Mouse (Mus musculus): ENCODE measurements around the gene Bmp2k.

Bmp2k gene

GRCm38 (mm10) chr5:97110697-97111096 lies 113.2 kb downstream of the Bmp2k start:
- DNase-seq = peak; percentile 31

DNA sequence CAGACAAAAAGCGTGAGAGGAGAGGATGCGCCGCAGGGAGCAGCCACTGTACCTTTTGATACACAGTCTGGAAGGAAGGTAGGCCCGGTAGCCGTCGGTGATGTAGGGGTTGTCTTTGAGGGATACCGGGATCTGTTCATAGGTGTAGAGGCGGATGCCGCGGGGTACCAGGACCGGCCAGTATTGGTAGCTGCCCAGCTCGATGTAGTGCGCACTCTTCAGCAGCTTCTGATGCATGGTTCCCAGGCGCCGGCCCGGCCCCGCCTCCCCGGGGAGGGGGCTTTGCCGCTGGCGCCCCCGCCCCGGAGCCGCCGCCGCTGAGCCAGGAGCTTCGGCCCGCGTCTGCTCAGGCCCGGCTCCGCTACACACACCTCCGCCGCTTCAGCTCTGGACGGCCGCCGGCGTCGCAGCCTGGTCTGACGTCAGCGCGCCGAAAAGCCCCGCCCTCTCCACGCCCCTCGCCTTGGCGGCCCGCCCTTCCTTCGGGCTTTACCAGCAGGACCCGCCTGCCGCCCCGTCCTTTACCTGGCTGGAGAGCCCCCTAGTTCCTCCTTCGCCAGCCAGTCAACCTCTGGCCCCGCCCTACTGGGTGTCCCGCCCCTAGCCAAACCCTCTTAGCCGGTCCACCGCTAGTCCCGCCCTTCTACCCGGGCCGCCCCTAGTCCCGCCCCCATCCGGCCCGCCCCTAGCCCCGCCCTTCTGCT lies 113.9 kb downstream of the Bmp2k start, which contains the start of gene Paqr3:
Gene Paqr3 (minus strand): TSS at position 390 of the 704 bp plus-strand sequence.
- DNase-seq = peak; percentile 98

GRCm38 (mm10) chr5:97124977-97125376 lies 127.5 kb downstream of the Bmp2k start:
- DNase-seq = no peak

DNA sequence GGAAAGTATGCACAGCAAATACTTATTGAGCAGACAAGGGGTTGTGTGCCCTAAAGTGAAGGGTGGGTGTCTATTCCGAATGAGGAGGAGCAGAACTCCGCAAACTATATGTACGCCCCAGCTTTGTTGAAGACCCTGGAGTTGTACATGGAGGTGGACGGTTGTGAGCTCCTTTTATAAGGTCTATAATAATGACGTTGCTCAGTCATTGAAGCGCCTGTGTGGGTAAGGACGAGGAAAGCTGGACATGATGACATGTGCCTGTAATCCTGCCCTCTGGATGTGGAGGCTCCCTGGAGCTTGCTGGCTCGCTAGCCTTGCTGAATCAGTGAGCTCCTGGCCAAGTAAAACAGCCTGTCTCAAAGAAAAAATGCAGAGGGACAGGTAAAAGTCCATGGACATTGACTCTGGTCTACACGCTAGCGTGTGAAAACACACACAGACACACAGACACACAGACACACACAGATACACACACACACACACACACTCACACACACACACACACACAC lies 128.0 kb downstream of the Bmp2k start:
- no peak for DNase-seq

- peak; percentile 50 for DNase-seq
Observed at GRCm38 (mm10) chr5:97126005-97126404, 128.5 kb downstream of the Bmp2k start.

GRCm38 (mm10) chr5:97127284-97127683 lies 129.8 kb downstream of the Bmp2k start:
- DNase-seq = no peak

DNA sequence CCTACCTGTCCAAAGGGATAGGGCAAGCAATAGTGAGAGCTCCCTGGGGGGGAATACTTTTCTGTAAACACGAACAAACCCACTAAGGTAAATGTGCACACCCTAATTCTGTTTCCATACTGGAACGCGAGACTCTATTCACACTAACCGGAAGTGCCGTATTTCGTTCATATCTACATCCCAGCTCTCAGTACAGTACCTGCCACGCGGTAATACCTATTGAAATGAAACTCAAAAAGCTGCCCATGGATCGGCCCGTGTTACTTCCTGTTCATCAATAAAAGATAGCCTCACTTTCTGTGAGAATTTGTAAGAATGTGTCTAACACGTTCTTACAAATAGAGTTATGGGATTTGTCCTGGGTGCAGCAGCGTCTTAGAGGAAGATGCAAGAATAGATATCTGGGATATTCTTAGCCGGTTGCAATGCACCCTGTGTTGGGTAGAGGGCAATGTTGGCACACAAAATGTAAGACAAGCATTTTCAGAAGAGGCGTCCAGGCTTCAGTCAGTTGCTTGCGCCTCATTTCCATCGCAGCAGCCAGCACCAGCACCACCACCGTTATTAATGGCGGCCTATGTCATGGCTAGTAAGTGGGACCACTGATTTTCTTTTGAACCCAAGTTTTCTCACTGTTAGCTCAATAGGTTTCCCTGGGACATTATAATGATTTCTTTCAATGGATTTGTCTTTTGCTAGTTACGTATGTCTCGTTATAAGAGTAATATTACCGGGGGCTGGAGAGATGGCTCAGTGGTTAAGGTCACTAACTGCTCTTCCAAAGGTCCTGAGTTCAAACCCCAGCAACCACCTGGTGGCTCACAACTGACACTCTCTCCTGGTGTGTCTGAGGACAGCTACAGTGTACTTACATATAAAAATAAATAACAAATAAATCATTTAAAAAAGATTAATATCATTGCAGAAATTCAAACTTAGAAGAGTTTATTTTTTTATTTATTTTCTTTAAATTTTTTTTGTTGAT lies 131.0 kb downstream of the Bmp2k start:
- peak; percentile 72 for DNase-seq

DNA sequence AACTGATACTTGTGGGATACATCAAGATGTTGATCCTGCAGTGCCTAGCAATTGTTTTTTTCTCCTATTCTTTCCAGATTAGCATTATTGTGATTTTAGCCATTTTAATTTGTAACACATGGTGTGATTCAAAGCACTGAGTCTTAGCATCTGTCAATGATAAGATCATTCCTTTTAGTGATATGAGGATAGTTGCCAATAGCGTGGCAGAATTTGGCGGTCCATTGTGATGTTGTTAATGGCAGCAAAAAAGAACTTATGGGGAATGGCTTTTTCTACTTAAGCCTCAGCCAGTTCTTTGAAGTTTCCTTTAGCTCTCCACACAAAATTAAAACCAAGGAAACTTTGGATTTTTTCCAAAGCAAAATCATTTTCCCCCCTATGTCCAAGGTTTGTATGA lies 132.1 kb downstream of the Bmp2k start:
- DNase-seq = no peak

GRCm38 (mm10) chr5:97135331-97135730 lies 137.8 kb downstream of the Bmp2k start:
- DNase-seq = no peak
